23 mouse cellular contexts compared by ENCODE assay signal in the genomic region with DNA sequence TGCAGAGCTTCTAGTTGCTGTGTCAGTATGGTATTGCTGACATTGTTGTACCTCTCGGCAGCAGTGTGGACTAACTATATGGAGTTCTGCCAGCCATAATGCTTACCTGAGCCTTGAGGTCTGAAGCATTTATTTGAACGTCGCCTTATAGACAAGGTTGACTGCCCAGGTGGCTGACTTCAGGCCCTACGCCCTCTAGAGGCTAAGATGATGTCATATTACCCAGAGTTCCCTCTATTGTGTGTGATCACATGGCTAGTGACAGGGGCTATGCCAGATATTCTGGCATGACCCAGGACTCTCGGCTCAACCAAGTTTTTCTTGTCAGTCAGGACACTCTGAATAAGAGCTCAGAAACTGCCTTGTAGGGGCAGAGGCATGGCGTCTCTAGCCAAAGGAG. TPM values are rescaled to one million over a fixed set of nuclear protein-coding genes. Genes with fewer than 3 reads are reported as not detected.
A peak's percentile ranks its signal among the peaks of the same experiment; 100 is the strongest.
DNase-seq lines count a peak whose midpoint lies in the region; ATAC-seq and TF ChIP-seq lines count a peak whose summit lies in the region.
"Had no signal": no experiment of that assay in that cellular context is flagged by ENCODE, and none has a peak within 500 bp of the region (broad histone marks: within the 10 kb centered on the region; RNA-seq: fewer than 3 reads in every experiment).

No protein-coding gene starts in this region.

- H3K4me2 ChIP-seq in forebrain, embryonic 12.5 days: no peak overlapping the region
- H3K4me2 ChIP-seq in lung, postnatal 0 days (replicated peaks; ENCODE audit: low read depth, low read length): no peak overlapping the region
- H3K4me2 ChIP-seq in forebrain, embryonic 16.5 days (ENCODE audit: low read length): no peak overlapping the region
- H3K4me2 ChIP-seq: heart, embryonic 15.5 days; liver, embryonic 12.5 days; lung, embryonic 15.5 days; midbrain, embryonic 13.5 days had no signal

- WGBS in forebrain, embryonic 10.5 days: 84% methylated on average over 6 of the region's 6 CpGs
- WGBS in forebrain, embryonic 12.5 days: 79% methylated on average over 6 of the region's 6 CpGs
- 73% methylated on average over 6 of the region's 6 CpGs for WGBS in lung, postnatal 0 days
- 68% methylated on average over 6 of the region's 6 CpGs for WGBS in forebrain, embryonic 16.5 days

- ATAC-seq in forebrain, embryonic 12.5 days (ENCODE audit: low FRiP score): no peak
- ATAC-seq in lung, postnatal 0 days: no peak
- no peak for ATAC-seq in forebrain, embryonic 16.5 days
- ATAC-seq: liver, embryonic 12.5 days; midbrain, embryonic 13.5 days had no signal

- no peak for TF ChIP-seq EP300 in lung, postnatal 0 days (IDR thresholded peaks at IDR 0.05)

- H3K27me3 ChIP-seq in forebrain, embryonic 10.5 days (ENCODE audit: poor library complexity, severe bottlenecking): no peaks in the 10 kb centered on the region
- H3K27me3 ChIP-seq in forebrain, embryonic 12.5 days: no peaks in the 10 kb centered on the region
- no peaks in the 10 kb centered on the region for H3K27me3 ChIP-seq in lung, postnatal 0 days (replicated peaks; ENCODE audit: insufficient read depth, low read length)
- no peaks in the 10 kb centered on the region for H3K27me3 ChIP-seq in forebrain, embryonic 16.5 days (replicated peaks; ENCODE audit: control insufficient read depth, insufficient read depth, low read length)
- H3K27me3 ChIP-seq: heart, embryonic 15.5 days; liver, embryonic 12.5 days; lung, embryonic 15.5 days; midbrain, embryonic 13.5 days had no signal

- H3K36me3 ChIP-seq in forebrain, embryonic 10.5 days (replicated peaks): peaks cover 77% of the 10 kb centered on the region
- peaks cover 24% of the 10 kb centered on the region for H3K36me3 ChIP-seq in forebrain, embryonic 12.5 days (replicated peaks)
- peaks cover 13% of the 10 kb centered on the region; the same call in 1 of the 2 replicates for H3K36me3 ChIP-seq in lung, postnatal 0 days (ENCODE audit: insufficient read depth, low read length)
- H3K36me3 ChIP-seq in forebrain, embryonic 16.5 days (ENCODE audit: control insufficient read depth, insufficient read depth): no peaks in the 10 kb centered on the region
- H3K36me3 ChIP-seq: midbrain, embryonic 13.5 days had no signal

- peak overlapping the region; percentile 9; the same call in 1 of the 2 replicates for H3K27ac ChIP-seq in forebrain, embryonic 10.5 days
- no peak overlapping the region for H3K27ac ChIP-seq in forebrain, embryonic 12.5 days
- no peak overlapping the region for H3K27ac ChIP-seq in lung, postnatal 0 days (ENCODE audit: low read length)
- peak overlapping the region; percentile 66 for H3K27ac ChIP-seq in forebrain, embryonic 16.5 days (ENCODE audit: low read length)
- H3K27ac ChIP-seq: heart, embryonic 15.5 days; liver, embryonic 12.5 days; lung, embryonic 15.5 days had no signal

- no peak overlapping the region for H3K9ac ChIP-seq in forebrain, embryonic 12.5 days
- H3K9ac ChIP-seq in lung, postnatal 0 days (replicated peaks; ENCODE audit: low read depth): no peak overlapping the region
- no peak overlapping the region for H3K9ac ChIP-seq in forebrain, embryonic 16.5 days (replicated peaks; ENCODE audit: low read depth, low read length)
- H3K9ac ChIP-seq: heart, embryonic 15.5 days; liver, embryonic 12.5 days; lung, embryonic 15.5 days; midbrain, embryonic 13.5 days had no signal

- TF ChIP-seq CTCF in lung, postnatal 0 days (IDR thresholded peaks at IDR 0.05): peak; percentile 22

- DNase-seq in forebrain, embryonic 10.5 days (ENCODE audit: extremely low spot score, low spot score): no peak
- no peak for DNase-seq in lung, postnatal 0 days (ENCODE audit: low spot score)
- no peak for DNase-seq in lung, postnatal 14 days
- no peak for DNase-seq in spleen, postnatal 4 days (ENCODE audit: low spot score in 2 of 2)
- DNase-seq in layer of hippocampus, adult 18-20 months (ENCODE audit: low spot score in 2 of 2): no peak
- DNase-seq in heart, adult 8-10 months (ENCODE audit: low spot score): no peak
- DNase-seq: adrenal gland, adult 8-10 months; cerebellum, adult 9-10 months; heart, adult 11 months; heart, postnatal 4 days; kidney, adult 2 months; kidney, postnatal 10 days; thymus, postnatal 14 days had no signal

- H3K9me3 ChIP-seq in forebrain, embryonic 10.5 days: no peaks in the 10 kb centered on the region
- H3K9me3 ChIP-seq in forebrain, embryonic 12.5 days: no peaks in the 10 kb centered on the region
- no peaks in the 10 kb centered on the region for H3K9me3 ChIP-seq in lung, postnatal 0 days (ENCODE audit: low read length)
- H3K9me3 ChIP-seq in forebrain, embryonic 16.5 days (ENCODE audit: control insufficient read depth, low read length): no peaks in the 10 kb centered on the region
- H3K9me3 ChIP-seq: embryonic facial prominence, embryonic 10.5 days; heart, embryonic 15.5 days; liver, embryonic 12.5 days; lung, embryonic 15.5 days; midbrain, embryonic 13.5 days had no signal

- H3K4me3 ChIP-seq in forebrain, embryonic 10.5 days: no peak overlapping the region
- no peak overlapping the region for H3K4me3 ChIP-seq in forebrain, embryonic 12.5 days (replicated peaks)
- H3K4me3 ChIP-seq in lung, postnatal 0 days (ENCODE audit: low read depth, low read length): no peak overlapping the region
- no peak overlapping the region for H3K4me3 ChIP-seq in forebrain, embryonic 16.5 days (replicated peaks; ENCODE audit: low read length)
- H3K4me3 ChIP-seq: embryonic facial prominence, embryonic 10.5 days; heart, embryonic 15.5 days; liver, embryonic 12.5 days; lung, embryonic 15.5 days; midbrain, embryonic 13.5 days; myocyte had no signal

- peaks cover 89% of the 10 kb centered on the region for H3K4me1 ChIP-seq in forebrain, embryonic 10.5 days
- peaks cover 86% of the 10 kb centered on the region for H3K4me1 ChIP-seq in forebrain, embryonic 12.5 days
- no peaks in the 10 kb centered on the region for H3K4me1 ChIP-seq in lung, postnatal 0 days (ENCODE audit: insufficient read depth, low read depth, low read length)
- peaks cover 86% of the 10 kb centered on the region for H3K4me1 ChIP-seq in forebrain, embryonic 16.5 days (replicated peaks; ENCODE audit: control insufficient read depth, insufficient read depth, low read length)

RNA-seq across cellular contexts. Expression of gene Heg1, which starts 52.6 kb away (rescaled TPM):
- 22.8 and 23.1 TPM in 2 replicates for polyA plus RNA-seq in forebrain, embryonic 10.5 days (2016; fragmentation: Nextera tagmentation; extraction: Ambion mirVana)
- 36.5 and 37.7 TPM in 2 replicates for polyA plus RNA-seq in forebrain, embryonic 12.5 days (2016; fragmentation: Nextera tagmentation; extraction: Ambion mirVana)
- polyA plus RNA-seq in lung, postnatal 0 days (2015; fragmentation: Nextera tagmentation; extraction: Ambion mirVana): 33.5 and 36.2 TPM in 2 replicates
- polyA plus RNA-seq in forebrain, embryonic 16.5 days (2015; fragmentation: Nextera tagmentation; extraction: Ambion mirVana): 18.6 and 19.7 TPM in 2 replicates
- 10 to 100 TPM; 21.1 to 21.4 TPM for total RNA-seq in layer of hippocampus, adult 18-20 months (2021)
- total RNA-seq in heart, adult 8-10 months (2022): 100 to 1,000 TPM; 122 to 159 (median 140) TPM

RNA-seq across cellular contexts. Expression of gene Muc13, which starts 57.1 kb away (rescaled TPM):
- 0.24 and 0.38 TPM in 2 replicates for polyA plus RNA-seq in forebrain, embryonic 10.5 days (2016; fragmentation: Nextera tagmentation; extraction: Ambion mirVana)
- 0.13 TPM in 1 of 2 replicates, not detected in the other for polyA plus RNA-seq in forebrain, embryonic 12.5 days (2016; fragmentation: Nextera tagmentation; extraction: Ambion mirVana)
- 0.08 and 0.11 TPM in 2 replicates for polyA plus RNA-seq in lung, postnatal 0 days (2015; fragmentation: Nextera tagmentation; extraction: Ambion mirVana)
- 0.11 TPM in 1 of 2 replicates, not detected in the other for polyA plus RNA-seq in forebrain, embryonic 16.5 days (2015; fragmentation: Nextera tagmentation; extraction: Ambion mirVana)
- not detected for total RNA-seq in layer of hippocampus, adult 18-20 months (2021)
- under 1 TPM in 2 of 4 experiments, not detected in 2; 0.09 to 0.14 TPM for total RNA-seq in heart, adult 8-10 months (2022)
- total RNA-seq: gastrocnemius, adult 8-10 months; layer of hippocampus, postnatal 14 days had no signal

Comparison
In these comparisons a context has a peak if more than half of its experiments do, and no peak if none do; other contexts are left out.
1. H3K27ac ChIP-seq: peak in forebrain, embryonic 10.5 days (single experiment) and forebrain, embryonic 16.5 days (single experiment); none in forebrain, embryonic 12.5 days (single experiment) and lung, postnatal 0 days (single experiment).